Mouse (Mus musculus) c-Kit-negative CD71-positive TER-119-positive erythroid progenitor cells, embryonic 14.5 days (primary cell): ENCODE measurements around the gene Prss2.
"Not testable (repeated sequence)": the region's sequence is repeated elsewhere in the genome, so short reads cannot be mapped to it uniquely, and the experiment has no call there.

ENCODE experiments used
- DNase-seq: peaks from one replicate; pipeline ENCODE4 v3.0.0-alpha.2; 2013; ENCODE audit warnings: low read depth, low spot score

Gene Prss2

DNA sequence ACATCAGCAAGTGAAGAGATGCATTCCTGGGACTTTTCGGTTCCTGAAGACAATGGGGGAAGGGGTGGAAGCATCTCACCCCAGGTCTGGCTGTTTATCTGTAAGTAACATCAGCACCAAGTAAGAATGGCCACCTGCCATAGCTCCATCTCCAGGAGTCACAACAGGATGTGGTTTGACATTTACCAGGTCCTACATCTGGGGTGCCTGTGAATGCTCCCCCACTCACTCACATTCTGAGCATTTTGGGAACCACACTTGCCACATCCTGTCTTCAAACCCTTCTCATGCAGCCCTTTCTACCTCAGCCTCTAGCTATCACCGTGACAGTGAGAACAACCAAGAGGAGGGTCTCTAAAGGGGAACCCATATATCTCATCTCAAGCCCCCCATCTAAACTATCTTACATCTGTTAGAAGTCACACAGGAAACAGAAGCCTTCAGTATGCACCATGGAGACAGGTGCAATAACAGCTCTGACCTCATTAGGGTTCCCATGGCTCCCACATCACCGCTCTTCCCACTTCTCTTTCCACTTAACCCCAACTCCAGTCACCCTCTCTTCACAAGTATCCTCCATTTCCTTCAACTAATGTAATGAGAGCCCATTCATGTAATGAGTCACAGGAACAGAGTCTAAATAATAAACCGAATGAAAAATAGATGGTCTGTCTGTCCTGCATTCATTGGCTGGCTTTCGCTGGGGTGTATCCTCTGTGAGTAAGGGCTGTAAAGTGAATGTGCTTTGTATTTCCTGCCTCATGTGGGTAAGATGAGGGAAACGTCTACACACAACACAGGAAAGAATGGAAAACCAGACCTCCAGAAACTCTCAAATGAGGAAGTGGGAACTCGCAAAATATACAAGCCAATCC lies 32.9 kb downstream of the Prss2 start:
- DNase-seq = no peak

GRCm38 (mm10) chr6:41556389-41556788 lies 34.8 kb downstream of the Prss2 start:
- no peak for DNase-seq

- DNase-seq = no peak
Observed at GRCm38 (mm10) chr6:41557468-41557867, 35.9 kb downstream of the Prss2 start.

DNA sequence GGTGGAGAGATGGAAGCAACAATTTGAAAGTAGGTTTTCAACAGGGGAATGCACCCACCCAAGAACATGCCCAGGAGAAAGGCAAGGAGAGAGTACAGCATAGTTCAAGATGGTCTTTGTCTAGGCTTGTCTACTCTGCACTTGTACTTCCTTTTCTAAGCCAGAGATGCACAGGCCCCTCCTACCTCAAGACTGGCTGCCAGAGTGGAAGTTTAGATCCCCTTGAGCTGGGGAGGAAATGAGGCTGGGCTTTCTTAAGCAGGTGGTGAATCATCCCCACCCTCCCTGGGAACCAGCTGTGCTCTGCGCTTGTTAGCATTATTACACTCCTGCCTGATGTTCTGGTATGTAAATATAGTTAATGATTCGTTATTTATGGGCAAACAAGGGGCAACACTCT lies 36.7 kb downstream of the Prss2 start:
- DNase-seq = no peak

- DNase-seq = no peak
Observed at GRCm38 (mm10) chr6:41559331-41559730, 37.7 kb downstream of the Prss2 start.

GRCm38 (mm10) chr6:41560273-41560672 lies 38.7 kb downstream of the Prss2 start:
- DNase-seq = no peak

- DNase-seq = no peak
Observed at GRCm38 (mm10) chr6:41562598-41562997, 41.0 kb downstream of the Prss2 start.

- not testable (repeated sequence) for DNase-seq
Observed at GRCm38 (mm10) chr6:41563104-41563951, 41.7 kb downstream of the Prss2 start.

DNA sequence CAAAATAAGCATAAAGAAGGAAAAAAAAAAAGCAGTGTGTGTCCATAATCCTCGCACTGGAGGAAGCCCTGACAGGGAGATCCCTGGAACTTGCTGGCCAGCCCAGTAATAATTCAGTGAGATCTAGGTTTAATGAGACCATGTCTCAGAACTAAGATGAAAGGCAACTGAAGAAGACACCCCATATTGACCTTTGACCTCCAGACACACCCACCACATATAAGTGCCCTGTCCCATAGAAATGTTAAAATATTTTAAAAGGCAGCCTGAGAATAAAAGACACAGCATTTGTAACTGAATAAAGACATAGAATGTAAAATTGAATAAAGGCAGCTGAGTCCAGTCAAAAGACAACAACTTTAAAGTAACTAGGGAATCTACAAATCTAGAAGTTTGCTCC lies 43.7 kb downstream of the Prss2 start:
- DNase-seq = no peak

DNA sequence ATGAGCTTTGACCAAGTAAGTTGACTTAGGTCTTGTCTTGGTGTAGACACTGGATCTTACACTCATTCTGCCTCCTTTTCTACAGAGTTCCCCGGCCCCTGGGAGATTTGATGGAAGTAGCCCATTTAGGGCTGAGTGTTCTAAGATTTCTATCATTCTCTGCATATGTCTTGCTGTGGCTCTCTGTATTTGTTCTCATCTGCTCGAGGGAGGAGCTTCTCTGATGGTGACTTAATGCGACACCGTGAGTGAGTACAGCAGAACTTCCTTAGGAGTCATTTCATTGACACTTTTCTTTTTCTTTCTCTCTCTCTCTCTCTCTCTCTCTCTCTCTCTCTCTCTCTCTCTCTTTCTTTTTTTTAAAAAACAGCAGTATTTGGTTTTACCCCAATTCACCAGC lies 45.4 kb downstream of the Prss2 start:
- DNase-seq = no peak

GRCm38 (mm10) chr6:41569078-41569477 lies 47.5 kb downstream of the Prss2 start:
- DNase-seq = no peak
